Mouse (Mus musculus): ENCODE results near the gene Ephb1. TPM values are rescaled to one million over a fixed set of nuclear protein-coding genes. Genes with fewer than 3 reads are reported as not detected.

The Ephb1 gene
- polyA plus RNA-seq, 1 experiment from 2014 or later, result 1.7 TPM

GRCm38 (mm10) chr9:102111471-102111870 is 243.0 kb downstream of the Ephb1 start:
- Histone ChIP-seq H3K27ac (replicated peaks in 1 of 2; ENCODE audit: control insufficient read depth in 1 of 2, insufficient read depth in 1 of 2, low read depth in 2 of 2, low read length in 2 of 2) (no peak overlapping the region), H3K27me3 (ENCODE audit: control insufficient read depth, insufficient read depth, low read length) (no peaks in the 10 kb centered on the region), H3K9me3 (ENCODE audit: control insufficient read depth, low read length) (no peaks in the 10 kb centered on the region), H3K4me1 (ENCODE audit: control insufficient read depth in 2 of 2, insufficient read depth in 2 of 2, low read length in 2 of 2) (no peaks in the 10 kb centered on the region), H3K9ac (ENCODE audit: low read length) (no peak overlapping the region), H3K4me3 (ENCODE audit: control insufficient read depth in 1 of 2, insufficient read depth in 1 of 2, low read depth in 1 of 2, low read length in 2 of 2) (no peak overlapping the region), H3K4me2 (ENCODE audit: low read length) (no peak overlapping the region), H3K36me3 (ENCODE audit: control insufficient read depth, insufficient read depth, low read length) (no peaks in the 10 kb centered on the region)
- 83% methylated on average over 3 of the region's 3 CpGs for WGBS
- no peak for ATAC-seq (ENCODE audit: insufficient number of reproducible peaks, insufficient read depth, low FRiP score, low read depth)

DNA sequence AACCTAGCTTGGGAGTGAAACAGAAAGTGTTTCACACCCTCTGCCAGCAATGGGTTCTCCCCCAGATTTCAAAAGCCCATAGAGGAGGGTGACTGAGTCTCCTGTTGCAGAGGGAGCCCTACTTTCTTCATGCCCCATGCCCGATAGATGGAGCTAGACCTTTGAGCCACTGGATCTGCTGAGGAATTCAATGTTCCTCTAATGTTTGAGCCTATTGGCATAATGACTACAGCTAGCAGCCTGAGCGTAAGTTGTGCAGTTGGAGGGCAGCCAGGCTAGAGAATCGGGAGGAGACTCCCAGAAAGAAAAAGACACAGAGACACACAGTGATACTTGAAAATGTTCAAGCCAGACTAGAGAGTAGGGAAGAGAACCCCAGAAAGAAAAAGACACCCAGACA is 246.5 kb downstream of the Ephb1 start:
- H3K27me3 ChIP-seq (ENCODE audit: control insufficient read depth, insufficient read depth, low read length), result no peaks in the 10 kb centered on the region
- no peak for ATAC-seq (ENCODE audit: insufficient number of reproducible peaks, insufficient read depth, low FRiP score, low read depth)
- H3K27ac ChIP-seq (replicated peaks in 1 of 2; ENCODE audit: control insufficient read depth in 1 of 2, insufficient read depth in 1 of 2, low read depth in 2 of 2, low read length in 2 of 2), result no peak overlapping the region
- H3K9ac ChIP-seq (ENCODE audit: low read length), result no peak overlapping the region
- no peaks in the 10 kb centered on the region for H3K36me3 ChIP-seq (ENCODE audit: control insufficient read depth, insufficient read depth, low read length)
- H3K9me3 ChIP-seq (ENCODE audit: control insufficient read depth, low read length), result no peaks in the 10 kb centered on the region
- no peak overlapping the region for H3K4me3 ChIP-seq (ENCODE audit: control insufficient read depth in 1 of 2, insufficient read depth in 1 of 2, low read depth in 1 of 2, low read length in 2 of 2)
- no peak overlapping the region for H3K4me2 ChIP-seq (ENCODE audit: low read length)
- no peaks in the 10 kb centered on the region for H3K4me1 ChIP-seq (ENCODE audit: control insufficient read depth in 2 of 2, insufficient read depth in 2 of 2, low read length in 2 of 2)
- 64% methylated on average over 3 of the region's 3 CpGs for WGBS

DNA sequence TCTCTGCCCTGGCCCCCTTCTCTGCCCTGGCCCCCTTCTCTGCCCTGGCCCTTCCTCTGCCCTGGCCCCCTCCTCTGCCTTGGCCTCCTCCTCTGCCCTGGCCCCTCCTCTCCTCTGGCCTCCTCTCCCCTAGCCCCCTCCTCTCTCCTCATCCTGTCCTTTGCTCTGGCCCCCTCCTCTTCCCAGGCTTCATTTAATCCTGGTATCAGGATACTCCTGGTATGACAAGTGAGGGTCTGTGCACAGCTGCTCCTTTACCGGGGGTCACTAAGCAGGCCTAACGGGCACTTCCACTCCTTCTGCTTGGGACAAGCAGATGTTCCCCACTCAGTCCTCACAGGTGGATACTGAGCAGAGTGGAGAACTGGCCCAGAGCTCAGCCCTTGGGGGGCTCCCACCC is 247.3 kb downstream of the Ephb1 start:
- ATAC-seq (ENCODE audit: insufficient number of reproducible peaks, insufficient read depth, low FRiP score, low read depth), result no peak
- no peak overlapping the region for H3K4me2 ChIP-seq (ENCODE audit: low read length)
- no peak overlapping the region for H3K9ac ChIP-seq (ENCODE audit: low read length)
- no peaks in the 10 kb centered on the region for H3K9me3 ChIP-seq (ENCODE audit: control insufficient read depth, low read length)
- no peak overlapping the region for H3K27ac ChIP-seq (replicated peaks in 1 of 2; ENCODE audit: control insufficient read depth in 1 of 2, insufficient read depth in 1 of 2, low read depth in 2 of 2, low read length in 2 of 2)
- no peaks in the 10 kb centered on the region for H3K4me1 ChIP-seq (ENCODE audit: control insufficient read depth in 2 of 2, insufficient read depth in 2 of 2, low read length in 2 of 2)
- no peaks in the 10 kb centered on the region for H3K36me3 ChIP-seq (ENCODE audit: control insufficient read depth, insufficient read depth, low read length)
- WGBS, result 55% methylated on average over 2 of the region's 2 CpGs
- H3K27me3 ChIP-seq (ENCODE audit: control insufficient read depth, insufficient read depth, low read length), result no peaks in the 10 kb centered on the region
- H3K4me3 ChIP-seq (ENCODE audit: control insufficient read depth in 1 of 2, insufficient read depth in 1 of 2, low read depth in 1 of 2, low read length in 2 of 2), result no peak overlapping the region

GRCm38 (mm10) chr9:102096825-102097224 is 257.7 kb downstream of the Ephb1 start:
- whole genome bisulfite sequencing, result 24% methylated on average over 7 of the region's 7 CpGs
- no peaks in the 10 kb centered on the region for H3K4me1 ChIP-seq (ENCODE audit: control insufficient read depth in 2 of 2, insufficient read depth in 2 of 2, low read length in 2 of 2)
- H3K36me3 ChIP-seq (ENCODE audit: control insufficient read depth, insufficient read depth, low read length), result no peaks in the 10 kb centered on the region
- no peak overlapping the region for H3K27ac ChIP-seq (replicated peaks in 1 of 2; ENCODE audit: control insufficient read depth in 1 of 2, insufficient read depth in 1 of 2, low read depth in 2 of 2, low read length in 2 of 2)
- no peak overlapping the region for H3K4me2 ChIP-seq (ENCODE audit: low read length)
- ATAC-seq (ENCODE audit: insufficient number of reproducible peaks, insufficient read depth, low FRiP score, low read depth), result no peak
- H3K4me3 ChIP-seq (ENCODE audit: control insufficient read depth in 1 of 2, insufficient read depth in 1 of 2, low read depth in 1 of 2, low read length in 2 of 2), result no peak overlapping the region
- H3K9ac ChIP-seq (ENCODE audit: low read length), result no peak overlapping the region
- H3K9me3 ChIP-seq (ENCODE audit: control insufficient read depth, low read length), result peaks cover 6% of the 10 kb centered on the region; the same call in 1 of the 2 replicates
- no peaks in the 10 kb centered on the region for H3K27me3 ChIP-seq (ENCODE audit: control insufficient read depth, insufficient read depth, low read length)

DNA sequence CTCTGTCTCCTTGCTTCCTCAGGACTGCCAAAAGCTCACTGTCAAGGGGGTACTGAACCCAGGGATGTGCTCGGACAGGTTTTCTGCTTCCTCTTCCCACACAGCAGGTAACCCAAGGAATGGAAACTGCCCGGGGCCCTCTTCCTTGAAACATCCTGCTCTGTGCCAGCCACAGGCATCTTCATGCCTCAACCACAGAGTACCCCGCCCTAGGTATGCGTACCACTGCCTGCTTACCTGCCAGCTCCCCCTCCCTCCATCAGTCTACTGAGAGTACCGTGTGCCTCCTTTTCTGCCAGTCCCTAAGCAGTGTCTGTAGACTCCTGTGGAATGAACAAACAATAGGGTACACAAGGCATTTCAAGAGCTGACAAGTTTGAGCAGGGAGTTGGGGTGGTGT is 265.9 kb downstream of the Ephb1 start:
- Histone ChIP-seq H3K27me3 (ENCODE audit: control insufficient read depth, insufficient read depth, low read length) (peaks cover 4% of the 10 kb centered on the region; the same call in 1 of the 2 replicates), H3K4me1 (ENCODE audit: control insufficient read depth in 2 of 2, insufficient read depth in 2 of 2, low read length in 2 of 2) (no peaks in the 10 kb centered on the region), H3K4me3 (ENCODE audit: control insufficient read depth in 1 of 2, insufficient read depth in 1 of 2, low read depth in 1 of 2, low read length in 2 of 2) (no peak overlapping the region), H3K4me2 (ENCODE audit: low read length) (no peak overlapping the region), H3K9ac (ENCODE audit: low read length) (no peak overlapping the region), H3K27ac (replicated peaks in 1 of 2; ENCODE audit: control insufficient read depth in 1 of 2, insufficient read depth in 1 of 2, low read depth in 2 of 2, low read length in 2 of 2) (no peak overlapping the region), H3K9me3 (ENCODE audit: control insufficient read depth, low read length) (no peaks in the 10 kb centered on the region), H3K36me3 (ENCODE audit: control insufficient read depth, insufficient read depth, low read length) (no peaks in the 10 kb centered on the region)
- WGBS, result 76% methylated on average over 5 of the region's 5 CpGs
- ATAC-seq (ENCODE audit: insufficient number of reproducible peaks, insufficient read depth, low FRiP score, low read depth), result no peak

- Histone ChIP-seq H3K27ac (replicated peaks in 1 of 2; ENCODE audit: control insufficient read depth in 1 of 2, insufficient read depth in 1 of 2, low read depth in 2 of 2, low read length in 2 of 2) (no peak overlapping the region), H3K27me3 (ENCODE audit: control insufficient read depth, insufficient read depth, low read length) (peaks cover 4% of the 10 kb centered on the region; the same call in 1 of the 2 replicates), H3K36me3 (ENCODE audit: control insufficient read depth, insufficient read depth, low read length) (no peaks in the 10 kb centered on the region), H3K9me3 (ENCODE audit: control insufficient read depth, low read length) (no peaks in the 10 kb centered on the region), H3K4me1 (ENCODE audit: control insufficient read depth in 2 of 2, insufficient read depth in 2 of 2, low read length in 2 of 2) (no peaks in the 10 kb centered on the region), H3K4me3 (ENCODE audit: control insufficient read depth in 1 of 2, insufficient read depth in 1 of 2, low read depth in 1 of 2, low read length in 2 of 2) (no peak overlapping the region), H3K9ac (ENCODE audit: low read length) (no peak overlapping the region), H3K4me2 (ENCODE audit: low read length) (no peak overlapping the region)
- ATAC-seq (ENCODE audit: insufficient number of reproducible peaks, insufficient read depth, low FRiP score, low read depth), result no peak
- WGBS, result 77% methylated on average over 24 of the region's 24 CpGs
Measured at GRCm38 (mm10) chr9:102086053-102086706, 268.3 kb downstream of the Ephb1 start.

DNA sequence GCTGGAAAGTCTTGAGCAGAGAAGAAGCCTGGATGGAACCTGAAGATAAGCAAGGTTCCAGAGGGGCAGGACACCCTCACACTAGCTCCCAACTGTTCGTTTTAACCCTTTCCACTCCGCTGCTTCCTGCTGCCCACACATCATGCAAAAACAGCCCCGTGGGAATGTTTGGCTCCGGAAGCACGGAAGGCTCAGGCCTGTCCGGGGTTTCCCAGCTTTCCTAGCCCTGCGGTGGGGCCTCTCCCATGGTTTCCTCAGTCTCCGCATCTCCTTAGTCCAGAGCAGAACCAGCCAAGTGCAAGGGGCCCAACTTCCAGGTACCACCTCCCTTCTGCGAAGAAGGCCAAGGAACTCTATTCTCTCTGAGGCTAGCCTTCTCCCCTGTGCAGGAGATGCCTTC is 269.0 kb downstream of the Ephb1 start:
- Histone ChIP-seq H3K9ac (ENCODE audit: low read length) (no peak overlapping the region), H3K4me3 (ENCODE audit: control insufficient read depth in 1 of 2, insufficient read depth in 1 of 2, low read depth in 1 of 2, low read length in 2 of 2) (no peak overlapping the region), H3K27me3 (ENCODE audit: control insufficient read depth, insufficient read depth, low read length) (peaks cover 4% of the 10 kb centered on the region; the same call in 1 of the 2 replicates), H3K36me3 (ENCODE audit: control insufficient read depth, insufficient read depth, low read length) (no peaks in the 10 kb centered on the region), H3K4me2 (ENCODE audit: low read length) (no peak overlapping the region), H3K4me1 (ENCODE audit: control insufficient read depth in 2 of 2, insufficient read depth in 2 of 2, low read length in 2 of 2) (no peaks in the 10 kb centered on the region), H3K27ac (replicated peaks in 1 of 2; ENCODE audit: control insufficient read depth in 1 of 2, insufficient read depth in 1 of 2, low read depth in 2 of 2, low read length in 2 of 2) (no peak overlapping the region), H3K9me3 (ENCODE audit: control insufficient read depth, low read length) (no peaks in the 10 kb centered on the region)
- 79% methylated on average over 9 of the region's 9 CpGs for WGBS
- ATAC-seq (ENCODE audit: insufficient number of reproducible peaks, insufficient read depth, low FRiP score, low read depth), result no peak

DNA sequence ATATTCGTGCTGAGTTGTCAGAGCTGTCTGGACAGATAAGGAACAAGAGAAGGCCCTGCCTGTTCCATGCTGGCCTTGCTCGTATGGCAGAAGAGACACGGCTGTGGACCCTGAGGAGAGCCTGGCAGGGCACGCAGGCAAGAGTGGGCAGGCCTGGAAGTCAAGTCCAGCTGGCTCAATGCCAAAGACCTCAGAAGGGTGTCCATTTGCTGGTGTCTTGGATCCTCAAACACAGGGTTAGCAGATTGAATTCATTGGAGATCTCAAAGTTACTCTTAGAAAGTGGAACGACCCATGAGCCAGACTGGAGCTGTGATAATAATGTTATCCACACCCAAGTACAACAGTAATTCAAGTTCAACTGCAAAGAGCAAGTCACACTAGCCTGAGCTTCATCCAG is 273.6 kb downstream of the Ephb1 start:
- no peaks in the 10 kb centered on the region for H3K36me3 ChIP-seq (ENCODE audit: control insufficient read depth, insufficient read depth, low read length)
- ATAC-seq (ENCODE audit: insufficient number of reproducible peaks, insufficient read depth, low FRiP score, low read depth), result no peak
- no peak overlapping the region for H3K4me3 ChIP-seq (ENCODE audit: control insufficient read depth in 1 of 2, insufficient read depth in 1 of 2, low read depth in 1 of 2, low read length in 2 of 2)
- WGBS, result 52% methylated on average over 5 of the region's 5 CpGs
- H3K9me3 ChIP-seq (ENCODE audit: control insufficient read depth, low read length), result no peaks in the 10 kb centered on the region
- H3K4me2 ChIP-seq (ENCODE audit: low read length), result no peak overlapping the region
- H3K27ac ChIP-seq (replicated peaks in 1 of 2; ENCODE audit: control insufficient read depth in 1 of 2, insufficient read depth in 1 of 2, low read depth in 2 of 2, low read length in 2 of 2), result no peak overlapping the region
- peaks cover 3% of the 10 kb centered on the region; the same call in 1 of the 2 replicates for H3K27me3 ChIP-seq (ENCODE audit: control insufficient read depth, insufficient read depth, low read length)
- no peaks in the 10 kb centered on the region for H3K4me1 ChIP-seq (ENCODE audit: control insufficient read depth in 2 of 2, insufficient read depth in 2 of 2, low read length in 2 of 2)
- no peak overlapping the region for H3K9ac ChIP-seq (ENCODE audit: low read length)

Measured in heart, embryonic 14.5 days (tissue).